Mouse (Mus musculus) forebrain, postnatal 0 days (tissue): ENCODE measurements around the gene Gm38394. TPM values are rescaled to one million over a fixed set of nuclear protein-coding genes. Genes with fewer than 3 reads are reported as not detected.
A peak's percentile ranks its signal among the peaks of the same experiment; 100 is the strongest.
"Not testable (repeated sequence)": the region's sequence is repeated elsewhere in the genome, so short reads cannot be mapped to it uniquely, and the experiment has no call there.

ENCODE experiments used
- ATAC-seq: fragments of 200-750 bp; cut with Nextera tagmentation; 2 replicates; pipeline ENCODE4 v1.8.0; 2017; ENCODE audit warnings: mild to moderate bottlenecking, moderate library complexity
- DNase-seq: peaks from one replicate; pipeline ENCODE4 v3.0.0-alpha.2; 2015
- H3K27ac ChIP-seq: fragments of 300-500 bp; sonication (generic); 2 replicates; pipeline ENCODE4 v1.5.1; 2014; ENCODE audit warnings: low read depth, mild to moderate bottlenecking, antibody characterized with exemption, low read length, moderate library complexity, mixed read lengths
- H3K27me3 ChIP-seq: fragments of 300-500 bp; sonication (generic); 2 replicates; pipeline ENCODE4 v1.6.1; 2014; ENCODE audit warnings: mild to moderate bottlenecking, low read length, mixed read lengths; ENCODE audit not compliant: insufficient read depth
- H3K36me3 ChIP-seq: fragments of 300-500 bp; sonication (generic); 2 replicates; pipeline ENCODE4 v1.6.1; 2014; ENCODE audit warnings: mild to moderate bottlenecking, moderate library complexity; ENCODE audit not compliant: insufficient read depth
- H3K4me1 ChIP-seq: fragments of 300-500 bp; sonication (generic); 2 replicates; pipeline ENCODE4 v1.6.1; 2014; ENCODE audit warnings: antibody characterized with exemption; ENCODE audit not compliant: insufficient read depth
- H3K4me2 ChIP-seq: fragments of 300-500 bp; sonication (generic); 2 replicates; pipeline ENCODE4 v1.6.1; 2014; ENCODE audit warnings: low read depth, mild to moderate bottlenecking, moderate library complexity
- H3K4me3 ChIP-seq: fragments of 300-500 bp; sonication (generic); 2 replicates; pipeline ENCODE4 v1.5.1; 2014; ENCODE audit warnings: low read depth, low read length, mixed read lengths
- H3K9ac ChIP-seq: fragments of 300-500 bp; sonication (generic); 2 replicates; pipeline ENCODE4 v1.6.1; 2014; ENCODE audit warnings: mild to moderate bottlenecking
- H3K9me3 ChIP-seq: fragments of 300-500 bp; sonication (generic); 2 replicates; pipeline ENCODE4 v1.6.1; 2016; ENCODE audit warnings: low read length
- CTCF ChIP-seq: sonication (generic); IDR thresholded peaks from 2 replicates; pipeline ENCODE4 v1.5.1; 2016; ENCODE audit warnings: antibody characterized with exemption, control low read depth, low read depth
- WGBS: fragments of 180-500 bp; shearing (Covaris S2); extraction: QIAGEN DNeasy Blood & Tissue Kit; methylation state at CpG from one replicate; pipeline ENCODE4 v1.1.7; 2014; 5-methylcytosine and 5-hydroxymethylcytosine counted together
- polyA plus RNA-seq: library from polyadenylated mRNA; unstranded; fragments of >200 nt; fragmentation: Nextera tagmentation; extraction: Ambion mirVana; gene quantifications from 2 replicates; pipeline ENCODE4 v1.2.1, GENCODE M21; 2015
- total RNA-seq: library from RNA; depleted of rRNA; stranded (reverse); fragments of >200 nt; gene quantifications from 2 replicates; pipeline ENCODE4 v1.2.3, GENCODE M21; 2014; rRNA removed

Gene Gm38394
- total RNA-seq (7.0 and 10.0 TPM in 2 replicates), polyA plus RNA-seq (0.78 and 1.4 TPM in 2 replicates)

GRCm38 (mm10) chr1:133661203-133661933 is at the start of gene Gm38394:
Gene Gm38394 (minus strand): TSS chr1:133661318.
- H3K9me3 ChIP-seq = no peaks in the 10 kb centered on the region
- peak within 1 kb of the TSS; percentile 96 for H3K27ac ChIP-seq
- no peaks in the 10 kb centered on the region for H3K27me3 ChIP-seq
- peak within 1 kb of the TSS; percentile 91 for H3K4me3 ChIP-seq
- peaks cover 27% of the 10 kb centered on the region for H3K4me1 ChIP-seq
- H3K4me2 ChIP-seq = peak within 1 kb of the TSS; percentile 95
- DNase-seq (peak; percentile 96), ATAC-seq (peak; percentile 99)
- TF ChIP-seq CTCF = no peak
- WGBS = 1% methylated on average over 26 of the region's 26 CpGs
- peaks cover 11% of the 10 kb centered on the region; the same call in 1 of the 2 replicates for H3K36me3 ChIP-seq
- H3K9ac ChIP-seq = peak within 1 kb of the TSS; percentile 79

DNA sequence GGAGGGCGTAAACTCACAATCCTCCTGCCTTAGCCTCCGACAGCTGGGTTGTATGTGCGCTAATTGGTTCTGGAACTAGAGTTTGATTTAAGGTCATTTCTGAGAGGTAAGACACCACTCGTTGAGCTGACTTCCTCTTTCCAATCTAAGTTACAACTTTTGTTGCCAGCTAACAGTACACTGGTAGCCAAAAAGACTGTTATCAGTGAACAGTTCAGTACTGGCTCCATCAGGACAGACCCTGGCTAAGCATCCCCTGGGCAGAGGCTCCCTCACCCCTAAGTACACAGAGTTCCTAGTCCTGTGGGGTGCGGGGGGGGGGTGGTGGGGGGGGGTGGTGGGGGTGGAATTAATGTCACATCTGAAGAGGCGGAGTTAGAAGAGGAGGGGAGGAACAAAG is 49.8 kb upstream of the Gm38394 start:
- Histone ChIP-seq H3K9me3 (no peaks in the 10 kb centered on the region), H3K27ac (no peak overlapping the region), H3K4me1 (no peaks in the 10 kb centered on the region; the same call in 1 of the 2 replicates), H3K27me3 (no peaks in the 10 kb centered on the region), H3K36me3 (peaks cover 9% of the 10 kb centered on the region), H3K4me3 (no peak overlapping the region), H3K9ac (no peak overlapping the region), H3K4me2 (no peak overlapping the region)
- TF ChIP-seq CTCF = no peak
- no peak for ATAC-seq
- WGBS = 37% methylated on average over 6 of the region's 6 CpGs
- DNase-seq = no peak

DNA sequence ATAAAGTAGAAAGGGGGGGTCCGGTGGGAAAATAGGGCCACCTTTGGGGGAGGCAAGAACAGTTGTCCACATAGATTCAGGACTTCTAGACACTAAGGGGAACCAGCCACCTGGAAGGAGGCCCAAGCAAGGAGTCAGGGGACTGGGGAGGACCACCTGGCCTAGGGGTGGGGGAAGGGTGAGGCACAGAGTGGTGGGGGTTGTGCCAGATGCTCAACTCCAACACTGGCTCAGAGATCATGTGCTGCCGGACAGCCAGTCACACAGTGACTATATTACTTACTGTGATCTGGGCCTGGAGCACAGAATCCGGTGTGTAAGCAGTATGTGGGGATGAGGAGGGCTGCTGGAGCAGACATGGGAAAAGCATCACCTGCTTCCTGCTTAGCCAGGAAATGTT is 48.2 kb upstream of the Gm38394 start:
- 80% methylated on average over 3 of the region's 3 CpGs for WGBS
- Histone ChIP-seq H3K4me1 (no peaks in the 10 kb centered on the region; the same call in 1 of the 2 replicates), H3K36me3 (peaks cover 10% of the 10 kb centered on the region), H3K4me2 (no peak overlapping the region), H3K9ac (no peak overlapping the region), H3K4me3 (no peak overlapping the region), H3K9me3 (no peaks in the 10 kb centered on the region), H3K27me3 (no peaks in the 10 kb centered on the region), H3K27ac (no peak overlapping the region)
- DNase-seq (no peak), ATAC-seq (no peak)
- TF ChIP-seq CTCF = no peak

DNA sequence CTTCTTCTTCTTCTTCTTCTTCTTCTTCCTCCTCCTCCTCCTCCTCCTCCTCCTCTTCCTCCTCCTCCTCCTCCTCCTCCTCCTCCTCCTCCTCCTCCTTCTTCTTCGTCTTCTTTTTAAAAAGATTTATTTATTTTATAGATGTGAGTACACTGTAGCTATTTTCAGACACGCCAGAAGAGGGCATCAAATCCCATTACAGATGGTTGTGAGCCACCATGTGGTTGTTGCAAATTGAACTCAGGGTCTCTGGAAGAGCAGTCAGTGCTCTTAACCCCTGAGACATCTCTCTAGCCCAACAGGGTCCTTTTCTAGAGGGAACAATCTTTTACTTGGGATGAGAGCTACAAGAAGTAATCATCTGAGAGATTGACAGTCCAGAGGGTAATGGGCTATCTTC is 40.7 kb upstream of the Gm38394 start:
- not testable (repeated sequence) for H3K4me2 ChIP-seq, H3K27me3 ChIP-seq, DNase-seq, ATAC-seq, H3K9me3 ChIP-seq, H3K9ac ChIP-seq, H3K4me3 ChIP-seq, H3K4me1 ChIP-seq, H3K27ac ChIP-seq
- peaks cover 10% of the 10 kb centered on the region for H3K36me3 ChIP-seq
- 8% methylated on average over 1 of the region's 2 CpGs for WGBS
- peak; percentile 47 for TF ChIP-seq CTCF

GRCm38 (mm10) chr1:133697935-133698620 is 37.0 kb upstream of the Gm38394 start:
- no peak overlapping the region for H3K4me3 ChIP-seq
- no peaks in the 10 kb centered on the region for H3K36me3 ChIP-seq
- H3K27me3 ChIP-seq = no peaks in the 10 kb centered on the region
- no peak for ATAC-seq
- no peaks in the 10 kb centered on the region for H3K4me1 ChIP-seq
- DNase-seq = no peak
- H3K9me3 ChIP-seq = no peaks in the 10 kb centered on the region
- H3K4me2 ChIP-seq = no peak overlapping the region
- no peak overlapping the region for H3K9ac ChIP-seq
- no peak for TF ChIP-seq CTCF
- 93% methylated on average over 12 of the region's 12 CpGs for WGBS
- H3K27ac ChIP-seq = no peak overlapping the region

DNA sequence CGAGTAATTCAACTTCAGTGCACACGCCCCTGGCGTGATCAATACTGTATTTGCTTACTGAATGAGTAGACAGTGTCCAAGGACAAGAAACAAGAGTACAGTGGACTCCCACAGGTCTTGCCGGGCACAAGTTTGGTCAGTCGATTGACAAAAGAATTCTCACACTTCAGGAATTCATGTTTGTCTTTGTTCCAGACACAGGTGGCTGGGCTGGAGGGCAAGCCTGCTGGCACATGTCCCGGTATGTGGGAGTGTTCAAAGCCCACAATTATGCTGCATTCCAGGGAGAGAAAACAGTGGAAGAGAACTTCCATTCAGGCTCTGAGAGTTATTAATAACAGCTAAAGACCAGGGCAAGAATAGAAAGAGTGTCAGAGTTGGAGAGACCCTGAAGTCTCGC is 34.8 kb upstream of the Gm38394 start:
- Histone ChIP-seq H3K9me3 (no peaks in the 10 kb centered on the region), H3K4me2 (no peak overlapping the region), H3K27ac (no peak overlapping the region), H3K27me3 (no peaks in the 10 kb centered on the region), H3K4me3 (no peak overlapping the region), H3K9ac (no peak overlapping the region), H3K4me1 (no peaks in the 10 kb centered on the region), H3K36me3 (no peaks in the 10 kb centered on the region)
- WGBS = 13% methylated on average over 7 of the region's 7 CpGs
- ATAC-seq (no peak), DNase-seq (no peak)
- TF ChIP-seq CTCF = no peak

DNA sequence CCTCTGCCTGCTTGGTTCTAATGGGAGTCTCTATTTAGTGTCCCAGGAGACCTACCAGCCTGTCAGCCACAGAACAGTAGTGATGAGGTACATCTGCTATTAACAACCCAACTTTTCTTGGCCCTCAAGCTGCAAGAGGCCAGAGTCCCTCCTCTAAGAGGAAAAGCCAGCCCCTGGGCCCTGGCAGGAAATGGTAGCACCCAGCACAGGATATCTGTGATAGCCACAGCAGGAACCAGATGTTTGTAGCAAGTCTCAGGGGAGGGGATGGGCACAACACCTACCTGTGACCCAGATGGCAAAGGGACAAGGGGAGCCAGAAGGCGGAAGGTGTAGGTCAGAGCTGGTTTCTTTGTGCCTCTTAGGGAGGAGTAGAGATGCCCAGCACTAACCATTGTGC is 33.8 kb upstream of the Gm38394 start:
- H3K9me3 ChIP-seq = no peaks in the 10 kb centered on the region
- ATAC-seq (no peak), DNase-seq (no peak)
- no peaks in the 10 kb centered on the region for H3K36me3 ChIP-seq
- H3K27me3 ChIP-seq = no peaks in the 10 kb centered on the region
- H3K27ac ChIP-seq = no peak overlapping the region
- no peak overlapping the region for H3K4me3 ChIP-seq
- 95% methylated on average over 1 of the region's 1 CpGs for WGBS
- no peak overlapping the region for H3K9ac ChIP-seq
- no peaks in the 10 kb centered on the region for H3K4me1 ChIP-seq
- TF ChIP-seq CTCF = no peak
- H3K4me2 ChIP-seq = no peak overlapping the region
